Mouse (Mus musculus) urinary bladder, postnatal 36 days (tissue): ENCODE data around the gene Lrp2bp.
A peak's percentile ranks its signal among the peaks of the same experiment; 100 is the strongest.

Experiments
- DNase-seq, 2 experiments: peaks; one replicate each; pipeline ENCODE4 v3.0.0; 2022; ENCODE audit warnings: low spot score in 2 of 2, mixed read lengths in 1 of 2

Lrp2bp gene

GRCm38 (mm10) chr8:46024392-46024791, 25.3 kb downstream of the Lrp2bp start:
- no peak for DNase-seq

GRCm38 (mm10) chr8:46036217-46036616, 37.1 kb downstream of the Lrp2bp start:
- DNase-seq = no peak

- DNase-seq = peak in 1 of 2 experiments; percentile 8
Observed at GRCm38 (mm10) chr8:46039666-46040065, 40.6 kb downstream of the Lrp2bp start.

- DNase-seq = no peak
Observed at GRCm38 (mm10) chr8:46040260-46040659, 41.2 kb downstream of the Lrp2bp start.

GRCm38 (mm10) chr8:46072798-46073197, 73.7 kb downstream of the Lrp2bp start:
- DNase-seq = no peak

- DNase-seq = no peak
Observed at GRCm38 (mm10) chr8:46073540-46074140, 74.5 kb downstream of the Lrp2bp start.

GRCm38 (mm10) chr8:46075223-46075622, 76.1 kb downstream of the Lrp2bp start:
- no peak for DNase-seq

GRCm38 (mm10) chr8:46078866-46079265, 79.8 kb downstream of the Lrp2bp start:
- no peak for DNase-seq
